Mouse (Mus musculus) gastrocnemius, postnatal 25 days (tissue): ENCODE results near the gene Qprt. TPM values are rescaled to one million over a fixed set of nuclear protein-coding genes. Genes with fewer than 3 reads are reported as not detected.

Source experiments
- total RNA-seq, 2 experiments: library from RNA; stranded (reverse); gene quantifications; 1 replicate in 1 of 2; 2 replicates in 1 of 2; pipeline ENCODE4 v1.2.3; 2021

The Qprt gene
- total RNA-seq, 2 experiments from 2014 or later: 0.43 to 0.51 TPM

Other genes with a start within 250 kb of the Qprt start
- 10 to 100 TPM; 20.3 to 26.4 TPM for gene Taok2, start 237.5 kb downstream of the Qprt start, total RNA-seq
- 1 to 10 TPM; 8.2 to 9.1 TPM for gene Tmem219, start 199.3 kb downstream of the Qprt start, total RNA-seq
- 1 to 10 TPM; 1.8 to 2.2 TPM for gene Kctd13, start 193.3 kb downstream of the Qprt start, total RNA-seq
- not detected for gene Asphd1, start 172.6 kb downstream of the Qprt start, total RNA-seq
- 1 to 10 TPM; 1.6 to 1.7 TPM for gene Sez6l2, start 171.7 kb downstream of the Qprt start, total RNA-seq
- 10 to 100 TPM; 30.5 to 31.2 TPM for gene Cdipt, start 146.3 kb downstream of the Qprt start, total RNA-seq
- not detected for gene Cdiptos, start 146.1 kb downstream of the Qprt start, total RNA-seq
- 10 to 100 TPM; 20.4 to 23.3 TPM for gene Mvp, start 107.6 kb downstream of the Qprt start, total RNA-seq
- not detected for gene Pagr1b, start 105.7 kb downstream of the Qprt start, total RNA-seq
- 1 to 10 TPM; 2.4 to 8.7 TPM for gene Pagr1a, start 104.9 kb downstream of the Qprt start, total RNA-seq
- gene Gm42742, start 101.1 kb downstream of the Qprt start, total RNA-seq: 10 to 100 TPM; 15.9 to 17.5 TPM
- gene Prrt2, start 101.0 kb downstream of the Qprt start, total RNA-seq: under 1 TPM; 0.77 to 0.86 TPM
- 10 to 100 TPM; 64.0 to 66.1 TPM for gene Maz, start 95.2 kb downstream of the Qprt start, total RNA-seq
- gene Kif22, start 79.8 kb downstream of the Qprt start, total RNA-seq: 1 to 10 TPM; 1.8 to 2.3 TPM
- gene Zg16, start 34.9 kb downstream of the Qprt start, total RNA-seq: not detected
- gene AI467606, start 30.9 kb downstream of the Qprt start, total RNA-seq: under 1 TPM; 0.59 to 0.91 TPM
- under 1 TPM; 0.13 to 0.16 TPM for gene Spn, start 15.6 kb upstream of the Qprt start, total RNA-seq
- gene Cd2bp2, start 73.8 kb upstream of the Qprt start, total RNA-seq: 10 to 100 TPM; 26.2 to 28.2 TPM
- gene Tbc1d10b, start 86.2 kb upstream of the Qprt start, total RNA-seq: 10 to 100 TPM; 32.8 to 34.1 TPM
- over 10,000 TPM; 49,123 to 49,891 TPM for gene Mylpf, start 86.7 kb upstream of the Qprt start, total RNA-seq
- gene Zfp553, start 110.8 kb upstream of the Qprt start, total RNA-seq: 1 to 10 TPM; 4.0 to 4.2 TPM
- gene Sept1, start 110.9 kb upstream of the Qprt start, total RNA-seq: 1 to 10 TPM; 1.5 to 1.7 TPM
- 10 to 100 TPM; 15.8 to 16.8 TPM for gene Zfp771, start 122.0 kb upstream of the Qprt start, total RNA-seq
- 10 to 100 TPM; 26.5 to 28.7 TPM for gene Dctpp1, start 138.5 kb upstream of the Qprt start, total RNA-seq
- 10 to 100 TPM; 28.6 to 30.7 TPM for gene Sephs2, start 151.8 kb upstream of the Qprt start, total RNA-seq
- gene Itgal, start 174.0 kb upstream of the Qprt start, total RNA-seq: under 1 TPM; 0.26 to 0.40 TPM
- 10 to 100 TPM; 27.0 to 28.4 TPM for gene Zfp768, start 223.4 kb upstream of the Qprt start, total RNA-seq